Mouse (Mus musculus): ENCODE measurements around the gene Slc5a2. TPM values are rescaled to one million over a fixed set of nuclear protein-coding genes. Genes with fewer than 3 reads are reported as not detected.

The Slc5a2 gene
- total and polyA plus RNA-seq, 2 experiments from 2014 or later, result 0.20 TPM; not detected in 1

DNA sequence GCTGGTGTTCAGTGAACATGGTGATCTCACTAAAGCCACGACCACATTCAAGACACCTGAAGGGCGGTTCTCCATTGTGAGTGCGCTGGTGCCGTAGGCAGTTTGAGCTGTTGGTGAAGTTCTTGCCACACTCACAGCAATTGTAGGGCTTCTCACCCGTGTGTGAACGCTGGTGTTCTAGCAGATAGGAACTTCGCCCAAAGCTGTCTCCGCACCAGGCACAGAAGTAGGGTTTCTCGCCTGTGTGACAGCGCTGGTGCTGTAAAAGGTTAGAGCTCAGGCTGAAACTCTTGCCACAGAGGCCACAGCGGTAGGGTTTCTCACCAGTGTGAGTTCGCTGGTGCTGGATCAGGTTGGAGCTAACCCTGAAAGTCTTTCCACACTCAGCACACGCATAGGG, 29.0 kb upstream of the Slc5a2 start:
- no peaks in the 10 kb centered on the region; the same call in 1 of the 2 replicates for H3K4me1 ChIP-seq (ENCODE audit: control insufficient read depth, insufficient read depth)
- H3K9me3 ChIP-seq (replicated peaks; ENCODE audit: control insufficient read depth, low read length), result no peaks in the 10 kb centered on the region
- H3K36me3 ChIP-seq (replicated peaks; ENCODE audit: control insufficient read depth, insufficient read depth, low read length), result peaks cover 24% of the 10 kb centered on the region
- H3K4me3 ChIP-seq (ENCODE audit: low read depth, low read length), result no peak overlapping the region
- no peaks in the 10 kb centered on the region for H3K27me3 ChIP-seq (ENCODE audit: control insufficient read depth, insufficient read depth, low read length)
- DNase-seq (ENCODE audit: low spot score) (no peak), ATAC-seq (ENCODE audit: insufficient read depth, low read depth) (no peak)
- WGBS, result 91% methylated on average over 13 of the region's 13 CpGs
- H3K9ac ChIP-seq (replicated peaks; ENCODE audit: low read depth, low read length), result peak overlapping the region; percentile 79; the same call in 1 of the 2 replicates
- H3K4me2 ChIP-seq (ENCODE audit: low read depth, low read length), result no peak overlapping the region
- no peak overlapping the region for H3K27ac ChIP-seq (ENCODE audit: low read depth)
- TF ChIP-seq CTCF (IDR thresholded peaks at IDR 0.05; ENCODE audit: low read depth), result no peak
- TF ChIP-seq EP300 (IDR thresholded peaks at IDR 0.05; ENCODE audit: low read depth), result no peak

DNA sequence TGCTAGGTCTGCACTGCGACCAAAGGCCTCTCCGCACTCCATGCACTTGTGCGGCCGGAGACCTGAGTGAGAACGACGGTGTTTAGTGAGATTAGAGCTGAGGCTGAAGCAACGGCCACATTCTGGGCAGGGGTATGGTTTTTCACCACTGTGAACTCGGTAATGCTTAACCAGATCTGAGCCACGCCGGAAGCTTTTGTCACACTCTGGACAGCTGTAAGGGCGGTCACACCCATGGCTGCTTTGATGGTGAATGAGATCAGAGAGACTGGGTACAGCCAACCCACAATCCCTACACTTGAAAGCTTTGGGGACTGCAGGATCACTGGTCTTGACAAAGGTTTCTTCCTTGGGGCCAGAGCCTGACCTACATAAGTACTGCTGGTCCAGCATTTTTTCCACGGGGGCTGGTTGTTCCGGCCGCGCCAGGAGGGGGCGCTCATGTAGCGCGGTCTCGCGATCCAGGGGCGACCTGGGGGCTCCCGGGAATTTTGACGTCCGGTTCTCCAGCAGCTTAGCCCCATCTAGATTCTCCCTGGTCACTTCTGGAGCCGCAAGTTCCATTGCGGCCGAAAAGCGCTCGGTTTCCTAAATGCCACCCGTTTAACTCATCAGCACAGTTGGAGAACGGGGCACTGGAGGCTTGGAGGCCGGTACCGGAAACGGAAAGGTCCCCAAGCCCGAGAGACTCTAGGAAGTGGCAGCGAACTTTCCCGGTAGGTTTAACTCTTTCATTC, 28.4 kb upstream of the Slc5a2 start, which contains the start of gene Armc5:
TSS of gene Armc5 (plus strand) at position 487 of the 737 bp plus-strand sequence.
- DNase-seq (ENCODE audit: low spot score) (peak; percentile 84), ATAC-seq (ENCODE audit: insufficient read depth, low read depth) (peak; percentile 37)
- no peaks in the 10 kb centered on the region for H3K27me3 ChIP-seq (ENCODE audit: control insufficient read depth, insufficient read depth, low read length)
- H3K4me3 ChIP-seq (ENCODE audit: low read depth, low read length), result peak within 1 kb of the TSS; percentile 76
- WGBS, result 26% methylated on average over 37 of the region's 37 CpGs
- TF ChIP-seq CTCF (IDR thresholded peaks at IDR 0.05; ENCODE audit: low read depth) (peak; percentile 67), EP300 (IDR thresholded peaks at IDR 0.05; ENCODE audit: low read depth) (no peak)
- H3K4me2 ChIP-seq (ENCODE audit: low read depth, low read length), result peak within 1 kb of the TSS; percentile 86
- peak within 1 kb of the TSS; percentile 99 for H3K27ac ChIP-seq (ENCODE audit: low read depth)
- H3K9me3 ChIP-seq (replicated peaks; ENCODE audit: control insufficient read depth, low read length), result no peaks in the 10 kb centered on the region
- H3K9ac ChIP-seq (replicated peaks; ENCODE audit: low read depth, low read length), result peak within 1 kb of the TSS; percentile 79
- H3K36me3 ChIP-seq (replicated peaks; ENCODE audit: control insufficient read depth, insufficient read depth, low read length), result peaks cover 30% of the 10 kb centered on the region
- no peaks in the 10 kb centered on the region; the same call in 1 of the 2 replicates for H3K4me1 ChIP-seq (ENCODE audit: control insufficient read depth, insufficient read depth)

DNA sequence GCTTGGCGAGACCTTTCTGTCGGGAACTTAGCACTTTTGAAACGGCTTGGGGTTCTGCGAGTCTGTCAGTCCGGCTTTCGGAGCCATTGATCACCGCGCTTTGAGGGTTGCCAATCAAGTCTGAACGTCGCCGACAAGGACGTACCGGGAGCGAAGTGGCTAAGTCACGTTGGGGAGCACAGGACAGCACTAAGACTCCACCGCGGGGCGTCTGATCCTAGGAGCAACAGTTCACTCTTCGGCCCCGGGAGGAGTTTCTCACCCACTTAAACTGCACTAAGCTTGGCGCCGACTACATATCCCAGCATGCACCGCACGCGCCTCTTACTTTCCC, 27.9 kb upstream of the Slc5a2 start:
- peak overlapping the region; percentile 76 for H3K4me3 ChIP-seq (ENCODE audit: low read depth, low read length)
- TF ChIP-seq EP300 (IDR thresholded peaks at IDR 0.05; ENCODE audit: low read depth), result no peak
- TF ChIP-seq CTCF (IDR thresholded peaks at IDR 0.05; ENCODE audit: low read depth), result no peak
- ATAC-seq (ENCODE audit: insufficient read depth, low read depth) (no peak), DNase-seq (ENCODE audit: low spot score) (no peak)
- peak overlapping the region; percentile 99 for H3K27ac ChIP-seq (ENCODE audit: low read depth)
- 0% methylated on average over 25 of the region's 25 CpGs for WGBS
- peaks cover 35% of the 10 kb centered on the region for H3K36me3 ChIP-seq (replicated peaks; ENCODE audit: control insufficient read depth, insufficient read depth, low read length)
- H3K4me1 ChIP-seq (ENCODE audit: control insufficient read depth, insufficient read depth), result no peaks in the 10 kb centered on the region; the same call in 1 of the 2 replicates
- H3K27me3 ChIP-seq (ENCODE audit: control insufficient read depth, insufficient read depth, low read length), result no peaks in the 10 kb centered on the region
- H3K9me3 ChIP-seq (replicated peaks; ENCODE audit: control insufficient read depth, low read length), result no peaks in the 10 kb centered on the region
- H3K9ac ChIP-seq (replicated peaks; ENCODE audit: low read depth, low read length), result peak overlapping the region; percentile 79
- peak overlapping the region; percentile 86 for H3K4me2 ChIP-seq (ENCODE audit: low read depth, low read length)

DNA sequence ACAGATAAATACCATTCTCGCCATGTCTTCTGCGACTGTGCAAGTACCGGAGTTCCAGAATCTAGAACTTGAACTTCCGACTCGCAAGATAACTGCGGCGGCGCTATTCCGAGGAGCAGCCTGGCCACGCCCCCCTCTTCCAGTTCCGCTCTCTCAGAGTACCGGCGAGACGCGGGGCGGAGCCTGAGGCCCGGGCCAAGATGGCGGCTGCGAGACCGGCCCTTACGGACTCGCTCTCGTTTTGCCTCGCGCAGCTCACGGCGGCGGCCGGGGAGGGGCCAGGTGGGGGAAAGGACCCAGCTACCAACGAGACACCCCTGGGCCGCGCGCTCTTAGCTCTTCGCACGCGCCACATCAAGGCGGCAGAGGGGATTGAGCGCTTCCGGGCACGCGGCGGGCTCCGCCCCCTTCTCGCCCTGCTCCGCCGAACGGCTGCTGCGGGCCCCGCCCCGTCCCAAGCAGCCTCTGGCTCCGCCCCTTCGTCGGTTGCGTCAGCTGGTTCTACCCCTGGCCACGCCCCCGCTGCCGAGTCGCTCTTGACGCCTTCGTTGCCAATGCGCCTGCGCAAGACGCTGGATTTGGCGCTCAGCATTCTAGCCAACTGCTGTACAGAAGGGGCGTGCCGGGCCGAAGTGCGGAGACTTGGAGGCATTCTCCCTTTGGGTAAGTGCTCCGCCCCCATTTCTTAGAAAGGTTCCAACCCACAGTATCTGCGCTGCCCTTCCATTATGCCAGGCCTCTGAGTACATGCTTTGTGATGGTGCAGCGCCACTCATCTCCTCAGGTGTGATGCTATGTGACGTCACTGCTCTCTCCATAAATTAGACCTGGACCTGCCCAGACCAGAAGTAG, 27.3 kb upstream of the Slc5a2 start, which contains the start of gene 9130023H24Rik:
TSS of gene 9130023H24Rik (minus strand) at position 105 of the 852 bp plus-strand sequence.
- Histone ChIP-seq H3K4me3 (ENCODE audit: low read depth, low read length) (peak within 1 kb of the TSS; percentile 76), H3K36me3 (replicated peaks; ENCODE audit: control insufficient read depth, insufficient read depth, low read length) (peaks cover 41% of the 10 kb centered on the region), H3K27me3 (ENCODE audit: control insufficient read depth, insufficient read depth, low read length) (no peaks in the 10 kb centered on the region), H3K27ac (ENCODE audit: low read depth) (peak within 1 kb of the TSS; percentile 99), H3K4me1 (ENCODE audit: control insufficient read depth, insufficient read depth) (no peaks in the 10 kb centered on the region; the same call in 1 of the 2 replicates), H3K9ac (replicated peaks; ENCODE audit: low read depth, low read length) (peak within 1 kb of the TSS; percentile 79), H3K9me3 (replicated peaks; ENCODE audit: control insufficient read depth, low read length) (no peaks in the 10 kb centered on the region), H3K4me2 (ENCODE audit: low read depth, low read length) (peak within 1 kb of the TSS; percentile 86)
- peak; percentile 91 for ATAC-seq (ENCODE audit: insufficient read depth, low read depth)
- 0 out of 2 replicates have a peak, but pooled peaks have one; percentile 13 for TF ChIP-seq CTCF (IDR thresholded peaks at IDR 0.05; ENCODE audit: low read depth)
- no peak; the same call in 1 of the 2 replicates for TF ChIP-seq EP300 (IDR thresholded peaks at IDR 0.05; ENCODE audit: low read depth)
- peak; percentile 99 for DNase-seq (ENCODE audit: low spot score)
- WGBS, result under 1% methylated on average over 67 of the region's 72 CpGs

DNA sequence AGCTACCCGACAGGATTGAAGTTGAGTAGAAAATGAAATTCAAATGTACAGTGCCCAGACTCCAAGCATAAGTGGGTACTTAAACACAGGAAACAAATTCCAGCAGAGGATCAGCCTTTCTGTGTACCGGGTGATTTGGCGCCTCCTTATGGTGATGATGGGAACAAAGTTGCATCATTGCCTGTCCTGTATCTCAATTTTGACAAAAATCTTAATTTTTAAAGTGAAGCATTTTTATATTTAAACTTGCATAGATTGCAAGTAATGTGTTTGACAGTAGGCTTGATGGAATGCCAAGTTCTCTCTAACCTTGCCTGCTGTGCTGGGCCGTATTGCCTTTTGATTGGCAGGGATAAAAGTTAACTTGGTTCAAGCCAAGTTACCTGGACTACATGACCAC, 26.5 kb upstream of the Slc5a2 start:
- H3K36me3 ChIP-seq (replicated peaks; ENCODE audit: control insufficient read depth, insufficient read depth, low read length), result peaks cover 44% of the 10 kb centered on the region
- no peak for TF ChIP-seq EP300 (IDR thresholded peaks at IDR 0.05; ENCODE audit: low read depth)
- peak; percentile 48 for TF ChIP-seq CTCF (IDR thresholded peaks at IDR 0.05; ENCODE audit: low read depth)
- H3K4me3 ChIP-seq (ENCODE audit: low read depth, low read length), result peak overlapping the region; percentile 76

More for the DNA sequence above, 26.5 kb upstream of the Slc5a2 start:
- 21% methylated on average over 4 of the region's 4 CpGs for WGBS
- H3K4me1 ChIP-seq (ENCODE audit: control insufficient read depth, insufficient read depth), result no peaks in the 10 kb centered on the region; the same call in 1 of the 2 replicates
- DNase-seq (ENCODE audit: low spot score) (peak; percentile 63), ATAC-seq (ENCODE audit: insufficient read depth, low read depth) (no peak)
- peak overlapping the region; percentile 99 for H3K27ac ChIP-seq (ENCODE audit: low read depth)
- H3K4me2 ChIP-seq (ENCODE audit: low read depth, low read length), result peak overlapping the region; percentile 68
- H3K9me3 ChIP-seq (replicated peaks; ENCODE audit: control insufficient read depth, low read length), result no peaks in the 10 kb centered on the region
- H3K27me3 ChIP-seq (ENCODE audit: control insufficient read depth, insufficient read depth, low read length), result no peaks in the 10 kb centered on the region
- H3K9ac ChIP-seq (replicated peaks; ENCODE audit: low read depth, low read length), result no peak overlapping the region
